Mouse (Mus musculus) thymus, postnatal 4 days (tissue): ENCODE measurements around the gene Atp8a1.
A peak's percentile ranks its signal among the peaks of the same experiment; 100 is the strongest.

ENCODE experiments used
- DNase-seq: peaks from one replicate; pipeline ENCODE4 v3.0.0; 2021

Gene Atp8a1

GRCm38 (mm10) chr5:67847253-67848165 is at the start of gene Atp8a1:
Gene Atp8a1 (minus strand): TSS chr5:67847434.
- DNase-seq: peak; percentile 100

DNA sequence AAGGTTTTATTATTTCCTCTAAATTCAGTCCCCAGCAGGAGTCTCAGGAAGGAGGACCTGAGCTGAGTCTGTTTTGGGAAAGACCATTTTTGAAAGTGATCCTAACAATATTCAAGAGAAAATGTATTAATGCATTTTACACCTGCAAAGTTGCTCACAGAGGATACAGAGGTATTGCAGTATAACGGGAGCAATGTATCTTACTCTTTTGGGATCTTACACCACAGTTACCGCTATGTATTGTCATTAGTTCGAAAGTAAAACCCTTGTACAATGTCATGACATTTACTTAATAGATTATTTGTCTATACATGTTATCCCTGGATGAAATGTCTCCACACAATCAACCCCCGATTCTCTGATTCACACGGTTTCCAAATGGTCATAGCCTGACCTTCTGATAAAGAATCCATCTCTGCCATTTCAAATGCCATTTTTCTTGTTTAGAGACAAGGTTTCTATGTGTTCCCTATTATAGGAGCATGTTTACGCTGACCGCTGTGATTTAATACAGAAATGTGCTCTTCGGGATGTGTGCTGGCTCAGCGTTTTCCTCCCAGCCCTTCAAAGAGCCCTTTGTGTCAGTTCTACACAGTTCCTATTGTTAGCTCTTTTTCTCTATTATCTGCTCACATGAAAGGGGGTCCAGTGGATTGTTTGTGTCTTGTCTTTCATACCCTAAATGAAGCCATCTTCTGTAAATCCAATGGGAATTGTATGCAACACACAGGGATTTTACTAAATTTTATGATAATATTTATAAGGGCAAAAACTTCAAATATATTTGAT is 37.4 kb upstream of the Atp8a1 start:
- DNase-seq: no peak

DNA sequence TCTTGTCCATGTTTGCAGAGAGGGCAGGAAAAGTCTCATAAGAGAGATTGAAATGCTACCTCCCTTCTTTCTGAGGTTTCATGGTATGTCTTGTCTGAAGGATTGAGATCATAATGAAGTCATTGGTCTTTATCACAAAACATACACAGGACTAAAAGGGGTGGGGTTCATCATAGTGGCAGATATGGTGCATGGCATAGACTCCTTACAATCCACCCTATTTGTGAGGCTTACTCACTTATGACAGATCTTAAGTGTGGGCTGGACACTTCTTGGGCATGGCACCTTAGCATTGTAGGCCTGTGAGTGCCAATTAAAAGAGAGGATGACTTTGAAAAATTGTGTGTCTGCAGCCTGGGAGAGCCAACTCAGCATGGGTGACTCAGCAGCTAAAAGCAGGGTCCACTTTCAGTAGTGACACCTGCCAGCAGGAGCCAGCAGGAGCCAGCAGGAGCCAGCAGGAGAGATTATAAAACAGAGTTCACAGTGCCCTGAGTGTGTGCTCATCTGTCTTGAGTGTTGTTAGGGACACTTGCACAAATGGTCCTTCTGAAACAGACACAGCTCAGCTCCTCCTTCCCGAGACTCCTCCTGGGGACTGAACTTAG is 36.4 kb upstream of the Atp8a1 start:
- DNase-seq: no peak

DNA sequence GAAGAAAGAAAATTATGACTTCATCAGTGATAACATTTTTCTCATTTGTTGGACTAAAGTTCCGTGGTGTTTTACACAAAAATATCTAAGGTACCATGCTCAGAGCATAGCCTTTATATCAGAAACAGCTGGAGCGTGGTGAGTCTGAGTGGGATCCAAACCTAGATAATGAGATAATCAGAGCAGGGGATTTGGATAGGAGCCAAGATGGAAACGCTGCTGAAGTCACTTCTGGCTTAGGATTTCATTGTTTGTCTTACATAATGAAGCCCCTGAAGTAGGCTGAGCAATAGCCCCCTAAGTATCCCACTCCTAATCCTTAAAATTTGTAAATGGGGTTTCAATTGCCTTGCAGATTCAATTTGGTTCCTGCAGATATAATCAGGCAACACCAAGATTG is 24.2 kb upstream of the Atp8a1 start:
- DNase-seq: no peak

GRCm38 (mm10) chr5:67866221-67866620 is 19.0 kb upstream of the Atp8a1 start:
- peak; percentile 24 for DNase-seq

- no peak for DNase-seq
These were observed 18.4 kb upstream of the Atp8a1 start for GRCm38 (mm10) chr5:67865670-67866069.

GRCm38 (mm10) chr5:67864508-67865060 is 17.4 kb upstream of the Atp8a1 start:
- no peak for DNase-seq

DNA sequence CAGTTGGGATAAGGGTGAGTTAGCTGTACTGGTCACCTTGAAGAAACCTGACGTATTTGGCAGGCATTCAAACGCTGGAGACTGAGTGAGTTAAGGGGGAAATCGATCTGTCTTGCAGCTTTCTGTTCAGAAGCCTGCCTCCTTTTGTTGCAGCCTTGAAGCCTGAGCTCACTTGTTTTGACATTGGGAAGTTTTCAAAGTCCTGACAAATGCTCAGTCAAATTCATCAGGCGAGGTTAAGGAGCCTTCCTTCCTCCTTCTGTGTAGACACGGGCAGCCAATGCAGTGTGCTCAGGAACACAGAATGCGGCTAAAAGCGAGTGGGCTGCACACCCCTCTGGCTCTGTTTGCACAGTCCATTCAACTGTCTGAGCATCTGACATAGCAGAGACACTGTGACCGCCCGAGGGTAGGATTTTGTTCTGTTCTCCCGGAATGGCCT is 16.7 kb upstream of the Atp8a1 start:
- DNase-seq: no peak

DNA sequence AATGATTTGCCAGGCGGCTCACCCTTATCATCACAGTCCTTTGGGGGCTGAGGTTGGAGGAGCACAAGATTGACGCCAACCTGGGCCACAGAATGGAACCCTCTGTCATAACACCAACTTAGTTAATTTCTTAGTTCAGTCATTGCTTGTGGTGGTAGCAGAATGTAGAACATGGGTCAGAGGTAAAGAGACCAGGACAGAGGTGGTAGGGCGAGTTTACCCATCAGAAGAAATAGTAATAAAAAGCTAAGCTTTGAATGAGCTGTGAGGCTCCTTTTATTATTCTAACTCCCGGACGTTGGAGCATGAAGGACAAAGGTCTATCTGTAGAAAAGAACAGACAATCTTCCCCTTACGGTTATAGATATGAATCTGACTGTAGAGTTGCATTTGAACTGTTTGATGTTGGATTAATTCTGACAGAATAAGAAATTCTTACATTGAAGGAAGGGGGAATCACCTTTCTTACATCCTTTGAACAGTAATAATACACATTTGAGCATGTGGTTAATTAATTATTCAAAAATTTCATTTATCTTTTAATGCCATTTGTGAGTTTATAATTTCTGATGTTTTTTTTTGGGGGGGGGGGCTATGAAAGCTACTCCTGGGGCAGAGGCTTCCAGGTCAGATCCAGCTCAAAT is 7.9 kb upstream of the Atp8a1 start:
- DNase-seq: no peak

- DNase-seq: no peak
These were observed 5.6 kb upstream of the Atp8a1 start for GRCm38 (mm10) chr5:67852860-67853259.

DNA sequence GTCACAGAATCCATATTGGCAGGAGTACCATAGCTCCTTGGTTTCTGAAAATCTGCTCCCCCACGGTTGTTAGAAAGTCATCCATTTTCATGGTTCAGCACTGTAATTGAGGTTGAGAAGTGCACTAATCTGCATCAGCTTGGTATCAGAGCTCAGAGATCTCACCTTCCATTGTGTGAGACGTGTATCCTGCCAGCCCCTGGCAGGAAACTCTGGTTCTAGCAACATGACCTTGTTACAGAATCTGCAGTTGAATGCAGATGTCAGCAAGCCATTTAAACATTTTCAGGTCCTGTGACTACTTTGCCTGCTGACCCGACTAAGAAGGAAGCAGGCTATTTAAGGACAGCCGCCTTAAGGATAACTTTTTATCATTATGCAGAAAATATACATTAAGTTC is 2.2 kb upstream of the Atp8a1 start:
- peak; percentile 13 for DNase-seq

GRCm38 (mm10) chr5:67848511-67849014 is 1.3 kb upstream of the Atp8a1 start:
- DNase-seq: no peak

- peak; percentile 70 for DNase-seq
These were observed 641 bp downstream of the Atp8a1 start for GRCm38 (mm10) chr5:67846361-67847224.

GRCm38 (mm10) chr5:67845190-67845691 is 2.0 kb downstream of the Atp8a1 start:
- peak; percentile 26 for DNase-seq

- no peak for DNase-seq
These were observed 3.2 kb downstream of the Atp8a1 start for GRCm38 (mm10) chr5:67844070-67844469.

DNA sequence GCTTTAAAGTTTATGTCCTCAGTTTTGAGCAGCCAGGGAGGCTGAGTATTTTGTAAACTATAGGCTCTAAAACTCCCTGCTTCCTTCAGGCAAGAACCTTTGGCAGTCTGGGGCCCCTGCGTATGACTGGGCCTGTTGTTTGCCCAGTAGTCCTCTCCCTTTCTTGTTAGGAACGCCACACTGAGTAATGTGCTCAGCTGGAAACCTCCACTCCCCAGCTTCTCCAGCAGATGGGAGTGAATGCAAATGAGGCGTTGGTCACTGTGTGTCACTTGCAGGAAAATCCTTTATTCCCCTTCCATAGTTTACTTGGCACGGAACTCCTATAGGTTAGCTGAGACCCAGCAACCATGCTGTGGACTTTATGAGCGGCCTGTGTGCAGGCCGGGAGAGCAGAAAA is 4.9 kb downstream of the Atp8a1 start:
- no peak for DNase-seq

DNA sequence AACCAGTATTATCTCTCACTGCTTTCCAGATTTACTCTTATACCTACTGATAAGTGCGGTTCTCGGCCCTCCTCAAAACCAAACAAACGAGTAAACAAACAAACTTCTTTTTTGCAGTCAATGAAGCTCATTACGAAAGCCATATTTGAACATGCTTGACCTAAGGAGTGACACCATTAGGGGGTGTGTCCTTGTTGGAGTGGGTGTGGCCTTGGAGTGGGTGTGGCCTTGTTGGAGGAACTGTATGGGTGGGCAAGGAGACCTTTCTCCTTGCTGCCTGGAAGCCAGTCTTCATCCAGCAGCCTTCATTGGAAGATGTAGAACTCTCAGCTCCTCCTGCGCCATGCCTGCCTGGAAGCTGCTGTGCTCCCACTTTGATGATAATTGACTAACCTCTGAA is 13.4 kb downstream of the Atp8a1 start:
- DNase-seq: no peak

- DNase-seq: no peak
These were observed 15.7 kb downstream of the Atp8a1 start for GRCm38 (mm10) chr5:67831293-67832147.

- no peak for DNase-seq
These were observed 18.9 kb downstream of the Atp8a1 start for GRCm38 (mm10) chr5:67828356-67828755.

GRCm38 (mm10) chr5:67826935-67827334 is 20.3 kb downstream of the Atp8a1 start:
- DNase-seq: no peak
